Mouse (Mus musculus): Measurements from ENCODE around the gene Olfr5. TPM values are rescaled to one million over a fixed set of nuclear protein-coding genes. Genes with fewer than 3 reads are reported as not detected.
"Not testable (repeated sequence)": the region's sequence is repeated elsewhere in the genome, so short reads cannot be mapped to it uniquely, and the experiment has no call there.

Olfr5 gene
- total RNA-seq (2021) = not detected
- long read RNA-seq, experiment 1 = 0 reads
- long read RNA-seq, experiment 2 = 0 reads

DNA sequence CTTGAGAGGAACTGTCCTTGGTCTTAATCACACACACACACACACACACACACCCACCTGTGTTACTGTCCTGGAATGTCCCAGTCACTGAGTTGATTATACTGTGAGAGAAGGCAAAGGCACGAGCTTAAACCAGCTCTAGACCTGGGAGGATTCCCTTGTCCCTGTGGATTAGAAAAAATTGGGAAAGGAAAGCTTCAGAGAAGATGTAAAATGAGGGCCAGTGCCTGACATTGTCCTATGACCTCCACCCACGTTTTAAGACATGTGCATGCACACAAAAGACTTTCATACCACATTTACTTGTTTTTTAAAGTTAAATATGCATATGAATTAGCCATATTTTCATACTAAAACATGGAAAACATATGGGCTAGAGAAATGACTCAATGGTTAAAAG, at the start of gene Olfr5:
Gene Olfr5 (minus strand): TSS at position 101 of the 400 bp plus-strand sequence.
- no peak for DNase-seq (ENCODE audit: low spot score in 2 of 2)

GRCm38 (mm10) chr7:6526141-6526540, 39.4 kb upstream of the Olfr5 start:
- DNase-seq (ENCODE audit: low spot score in 2 of 2) = no peak

DNA sequence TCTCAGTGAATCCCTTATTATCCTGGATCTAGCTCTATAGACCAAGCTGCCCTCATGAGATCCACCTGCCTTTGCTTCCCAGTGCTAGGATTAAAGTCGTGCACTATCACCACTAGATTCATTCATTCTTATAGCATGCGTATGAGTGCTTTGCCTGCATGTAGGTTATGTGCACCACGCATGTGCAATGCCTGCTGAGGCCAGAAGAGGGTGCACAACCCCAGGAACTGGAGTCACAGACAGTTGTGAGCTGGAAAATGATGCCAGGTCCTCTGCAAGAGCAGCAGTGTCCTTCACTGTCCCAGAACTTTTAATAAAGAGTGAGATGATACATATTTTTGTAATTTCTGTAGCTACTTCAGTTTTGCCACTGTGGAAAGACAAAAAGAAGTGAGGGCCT, 38.3 kb upstream of the Olfr5 start:
- DNase-seq (ENCODE audit: low spot score in 2 of 2) = no peak

DNA sequence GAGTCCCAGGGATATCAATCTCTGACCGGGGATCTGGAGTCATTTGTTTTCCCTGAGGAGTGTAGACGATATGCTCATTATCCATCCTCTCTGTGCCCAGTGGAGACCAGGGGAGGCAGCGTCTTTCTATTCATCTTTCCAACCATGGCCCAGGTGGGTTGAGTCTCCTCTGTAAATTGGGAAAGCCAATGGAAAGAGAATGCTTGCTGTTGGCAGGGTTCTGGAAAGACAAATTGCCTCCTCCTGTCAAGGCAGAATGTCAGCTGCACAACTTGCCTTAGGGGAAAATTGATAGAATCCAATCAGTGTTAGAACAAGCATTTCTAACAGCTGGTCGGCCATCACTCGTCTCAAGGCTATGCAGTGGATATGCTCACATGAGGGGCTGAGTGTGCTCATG, 36.1 kb upstream of the Olfr5 start, which contains the start of gene Olfr1349:
Gene Olfr1349 (minus strand): TSS at position 101 of the 400 bp plus-strand sequence.
- no peak for DNase-seq (ENCODE audit: low spot score in 2 of 2)

DNA sequence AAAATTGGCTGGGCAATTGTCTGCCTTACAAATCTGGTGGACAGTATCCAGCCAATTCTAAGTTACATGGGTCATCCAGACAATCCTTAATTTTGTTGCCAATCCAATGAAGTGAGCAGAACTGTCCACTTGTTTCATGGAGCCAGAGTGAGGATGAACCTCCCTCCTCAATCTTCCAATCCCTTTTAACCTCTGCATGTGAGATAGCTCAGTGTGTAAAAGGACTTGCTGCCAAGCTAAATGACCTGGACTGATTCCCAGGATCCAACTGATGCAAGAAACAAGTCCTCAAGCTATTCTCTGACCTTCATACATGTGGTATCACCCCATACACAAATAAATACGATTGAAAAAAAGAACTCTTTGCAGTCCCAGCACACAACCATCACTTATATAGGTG, 34.9 kb upstream of the Olfr5 start:
- DNase-seq (ENCODE audit: low spot score in 2 of 2) = no peak

GRCm38 (mm10) chr7:6508648-6509047, 21.9 kb upstream of the Olfr5 start, which contains the start of gene Olfr1348:
Gene Olfr1348, minus strand, starts transcription at chr7:6508748.
- DNase-seq (ENCODE audit: low spot score in 2 of 2) = no peak

DNA sequence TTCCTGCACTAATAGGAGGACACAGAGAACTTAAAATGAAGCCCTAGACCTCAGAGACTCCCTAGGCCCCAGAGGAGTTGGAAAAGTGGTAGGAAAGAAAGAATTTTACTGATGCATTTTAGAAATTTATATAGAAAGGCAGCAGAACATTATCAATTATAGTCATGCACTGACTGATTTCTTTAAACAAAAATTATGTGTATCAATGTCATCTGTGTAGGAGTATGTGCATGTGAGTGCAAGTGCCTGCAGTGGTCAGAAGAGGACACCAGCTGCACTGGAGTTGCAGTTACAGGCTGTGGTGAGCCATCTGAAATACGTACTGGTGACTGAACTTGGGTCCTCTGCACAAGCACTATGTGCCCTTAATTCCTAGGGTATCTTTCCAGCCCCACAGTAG, 12.9 kb upstream of the Olfr5 start, which contains the start of gene Olfr1347:
Gene Olfr1347 (minus strand): TSS at position 101 of the 400 bp plus-strand sequence.
- no peak for DNase-seq (ENCODE audit: low spot score in 2 of 2)

- not testable (repeated sequence) for DNase-seq (ENCODE audit: low spot score in 2 of 2)
Observed at GRCm38 (mm10) chr7:6477633-6478032, 9.1 kb downstream of the Olfr5 start.

- no peak for DNase-seq (ENCODE audit: low spot score in 2 of 2)
Observed at GRCm38 (mm10) chr7:6466951-6467350, 19.8 kb downstream of the Olfr5 start, which contains the start of gene Olfr1346. Gene Olfr1346, plus strand, starts transcription at chr7:6467101.

DNA sequence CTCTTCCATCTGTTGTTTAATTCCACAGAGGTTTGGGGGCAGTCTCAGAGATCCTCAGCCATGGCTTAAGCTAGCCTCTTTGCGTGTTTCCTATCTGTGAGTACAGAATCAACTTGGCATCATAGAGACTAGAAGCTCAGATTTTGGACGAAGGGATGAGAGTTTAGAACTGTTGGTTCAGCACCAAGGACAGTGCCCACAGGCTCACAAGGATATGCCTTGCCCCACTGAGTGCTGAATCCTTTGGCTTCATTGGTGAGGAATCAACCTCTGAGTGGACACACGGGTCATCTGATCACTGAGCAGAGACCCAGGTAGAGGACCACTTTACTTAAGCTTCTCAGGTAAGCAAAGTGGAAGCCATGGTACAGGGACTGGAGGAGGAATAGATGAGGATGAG, 30.3 kb downstream of the Olfr5 start:
- DNase-seq (ENCODE audit: low spot score in 2 of 2) = no peak

DNA sequence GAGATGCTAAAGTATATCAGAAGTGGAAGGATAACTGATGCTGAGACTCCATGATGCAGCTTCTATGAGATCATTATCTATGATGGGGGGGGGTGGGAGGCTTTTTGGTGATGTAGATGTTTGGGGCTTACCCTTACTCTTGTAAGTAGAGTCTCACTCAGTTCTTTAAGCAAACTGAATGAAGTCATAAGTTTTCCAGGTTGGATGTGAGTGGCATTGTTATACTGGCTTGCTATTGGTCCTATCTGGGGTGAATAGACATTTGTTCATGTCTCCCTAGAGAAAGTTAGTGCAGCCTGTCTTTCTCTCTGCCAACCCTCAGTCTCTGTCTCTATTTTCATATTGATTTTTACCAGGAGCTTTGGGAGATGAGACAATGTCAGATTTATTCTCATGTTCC, 30.9 kb downstream of the Olfr5 start, which contains the start of gene Olfr1336:
Gene Olfr1336 (plus strand): TSS at position 301 of the 400 bp plus-strand sequence.
- DNase-seq (ENCODE audit: low spot score in 2 of 2) = no peak

- no peak for DNase-seq (ENCODE audit: low spot score in 2 of 2)
Observed at GRCm38 (mm10) chr7:6447771-6448170, 39.0 kb downstream of the Olfr5 start.

DNA sequence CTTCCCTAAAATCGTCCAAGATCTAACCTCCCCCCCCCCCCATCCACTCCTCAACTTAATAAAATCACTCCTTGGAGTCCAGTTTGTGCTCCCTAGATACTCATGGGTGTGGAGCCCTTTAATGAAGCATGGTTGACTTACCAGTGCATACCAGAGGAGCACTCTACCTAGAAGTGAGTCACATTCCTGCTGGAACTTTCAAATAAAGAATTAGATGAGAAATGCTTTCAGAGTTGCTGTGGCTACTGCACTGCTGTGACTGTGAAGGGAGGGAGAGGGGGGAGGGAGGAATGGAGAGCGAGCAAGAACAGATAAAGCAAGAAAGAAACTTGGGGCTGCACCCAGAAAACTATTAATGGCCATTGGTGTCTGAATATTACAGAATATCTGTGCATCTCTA, 45.6 kb downstream of the Olfr5 start:
- DNase-seq (ENCODE audit: low spot score in 2 of 2) = no peak

GRCm38 (mm10) chr7:6438388-6438787, 48.4 kb downstream of the Olfr5 start, which contains the start of gene Olfr1344:
Gene Olfr1344, plus strand, starts transcription at chr7:6438688.
- no peak for DNase-seq (ENCODE audit: low spot score in 2 of 2)

- DNase-seq (ENCODE audit: low spot score in 2 of 2) = peak; percentile 17 to 26
Observed at GRCm38 (mm10) chr7:6430342-6430741, 56.4 kb downstream of the Olfr5 start.

GRCm38 (mm10) chr7:6429381-6429780, 57.4 kb downstream of the Olfr5 start:
- no peak for DNase-seq (ENCODE audit: low spot score in 2 of 2)

Other genes starting within 250 kb of the Olfr5 start
- gene Epp13, start 234.2 kb downstream of the Olfr5 start, total RNA-seq (2021) = not detected
- 1 to 10 TPM; 5.1 to 6.3 TPM for gene Zfp667, start 200.4 kb downstream of the Olfr5 start, total RNA-seq (2021)
- gene Zfp583, start 155.7 kb downstream of the Olfr5 start, total RNA-seq (2021) = 1 to 10 TPM; 3.1 to 3.3 TPM
- gene Gm3854, start 143.2 kb downstream of the Olfr5 start, total RNA-seq (2021) = under 1 TPM; 0.53 to 0.80 TPM
- 1 to 10 TPM; 2.1 to 3.3 TPM for gene Zfp78, start 123.7 kb downstream of the Olfr5 start, total RNA-seq (2021)
- gene Zfp28, start 103.6 kb downstream of the Olfr5 start, total RNA-seq (2021) = 1 to 10 TPM; 2.1 to 3.3 TPM
- under 1 TPM; 0.38 to 0.73 TPM for gene Smim17, start 88.2 kb downstream of the Olfr5 start, total RNA-seq (2021)
- gene Gm20715, start 76.7 kb downstream of the Olfr5 start, total RNA-seq (2021) = not detected
- gene Olfr1344, start 48.3 kb downstream of the Olfr5 start, total RNA-seq (2021) = not detected
- not detected for gene Olfr1336, start 30.8 kb downstream of the Olfr5 start, total RNA-seq (2021)
- not detected for gene Olfr1346, start 19.8 kb downstream of the Olfr5 start, total RNA-seq (2021)
- gene Olfr1347, start 12.8 kb upstream of the Olfr5 start, total RNA-seq (2021) = not detected
- not detected for gene Olfr1348, start 21.8 kb upstream of the Olfr5 start, total RNA-seq (2021)
- not detected for gene Olfr1349, start 36.0 kb upstream of the Olfr5 start, total RNA-seq (2021)
- not detected for gene Olfr1350, start 77.9 kb upstream of the Olfr5 start, total RNA-seq (2021)
- gene Zim1, start 209.5 kb upstream of the Olfr5 start, total RNA-seq (2021) = 1 to 10 TPM; 1.1 to 3.5 TPM
- gene Peg3, start 243.5 kb upstream of the Olfr5 start, total RNA-seq (2021) = 10 to 100 TPM; 24.5 to 32.1 TPM
- 1 to 10 TPM in 1 of 2 experiments, under 1 TPM in 1; 0.80 to 1.4 TPM for gene Usp29, start 243.6 kb upstream of the Olfr5 start, total RNA-seq (2021)